Mouse (Mus musculus) G1E-ER4 (cell line): ENCODE results near the gene Gm42688. TPM values are rescaled to one million over a fixed set of nuclear protein-coding genes. Genes with fewer than 3 reads are reported as not detected.

Experiments used
- GATA1 ChIP-seq: IDR thresholded peaks from one replicate; pipeline ENCODE4 v1.8.0; 2012; ENCODE audit warnings: low read length, inconsistent platforms
- polyA plus RNA-seq: library from polyadenylated mRNA; stranded (reverse); fragments of >175 nt; gene quantifications from 2 replicates; pipeline ENCODE4 v1.2.3, GENCODE M21; 2012

Gm42688 gene
- polyA plus RNA-seq, 1 experiment: 7.2 TPM

DNA sequence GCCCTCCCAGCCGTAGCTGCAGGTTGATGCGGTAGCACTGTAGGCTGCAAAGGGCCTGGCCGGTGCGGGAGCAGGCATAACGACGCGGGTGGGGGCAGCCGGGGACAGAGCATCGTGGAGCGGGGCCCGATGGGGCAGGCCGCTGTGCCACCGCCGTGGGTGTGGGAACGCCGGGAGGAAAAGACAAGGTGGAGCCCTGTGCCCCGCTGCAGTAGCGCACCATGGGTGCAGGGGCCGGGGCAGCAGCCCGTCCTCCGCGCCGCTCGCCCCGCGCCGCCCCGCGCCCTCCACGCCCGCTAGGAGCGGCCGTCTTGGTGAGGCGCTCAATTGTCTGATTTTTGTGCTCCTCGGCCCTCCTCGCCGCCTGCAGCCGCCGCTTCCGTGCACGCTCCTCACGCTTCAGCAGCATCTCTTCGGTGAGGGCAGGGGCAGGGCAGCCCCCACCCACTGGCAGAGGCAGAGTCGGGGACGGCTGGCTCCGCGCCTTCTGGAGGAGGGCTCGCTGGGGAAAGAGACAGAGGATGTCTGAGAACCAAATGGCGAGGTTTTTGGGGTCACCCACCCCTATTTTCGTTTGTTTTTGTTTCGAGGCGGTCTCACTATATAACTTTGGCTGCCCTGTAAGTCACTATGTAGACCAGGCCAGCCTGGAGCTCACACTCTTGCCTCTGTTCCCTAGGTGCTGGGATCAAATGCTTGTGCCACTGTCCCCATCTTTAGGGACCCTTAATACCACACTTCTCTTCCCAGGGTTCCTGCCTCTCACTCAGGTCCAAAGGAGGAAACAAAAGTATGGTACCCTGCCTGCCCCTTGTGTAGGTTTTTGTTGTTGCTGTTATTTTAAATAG lies 20.7 kb downstream of the Gm42688 start:
- TF ChIP-seq GATA1: no peak

- TF ChIP-seq GATA1: no peak
Observed at GRCm38 (mm10) chr6:83122961-83123360, 21.5 kb downstream of the Gm42688 start.

DNA sequence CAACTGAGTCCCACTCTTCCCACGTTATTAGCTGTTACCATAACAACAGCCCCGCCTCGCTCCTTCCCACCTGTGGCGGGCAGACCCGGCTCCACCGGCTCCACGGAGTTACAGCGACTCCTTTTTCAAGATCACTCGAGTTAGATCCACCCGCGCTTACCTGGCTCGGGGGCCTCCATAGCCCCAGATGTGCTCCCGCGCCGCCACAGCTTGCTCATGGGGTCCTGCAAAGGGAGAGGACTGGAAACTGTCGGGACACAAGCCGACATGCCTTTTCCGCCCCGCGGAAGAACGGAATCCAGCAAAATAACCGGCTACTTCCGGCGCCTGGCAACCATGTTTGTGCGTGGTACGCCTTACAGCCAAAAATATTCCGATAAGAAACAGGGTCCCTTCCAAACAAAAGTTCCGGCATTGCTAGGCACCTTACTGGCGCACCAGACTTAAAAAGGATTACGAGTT lies 23.5 kb downstream of the Gm42688 start:
- no peak for TF ChIP-seq GATA1

DNA sequence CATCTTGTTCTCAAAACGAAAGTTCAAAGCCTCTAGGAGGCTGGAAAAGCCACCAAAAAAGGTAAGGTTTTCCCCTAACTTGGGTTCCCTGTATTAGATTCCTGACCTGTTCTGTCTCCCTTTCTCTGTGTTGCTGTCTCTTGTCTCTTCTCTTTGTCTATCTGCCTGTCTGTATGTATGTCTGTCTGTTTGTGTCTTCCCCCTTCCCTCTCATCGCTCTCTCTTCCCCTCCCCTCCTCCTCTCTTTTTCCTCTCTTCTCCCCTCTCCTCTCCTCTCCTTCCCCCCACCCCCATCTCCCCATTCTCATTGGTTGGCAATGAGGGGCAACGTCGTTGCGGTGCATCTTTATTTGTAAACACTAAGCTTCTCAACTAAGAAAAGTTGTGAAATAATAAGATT lies 23.9 kb downstream of the Gm42688 start, which contains the start of gene Ino80b:
Gene Ino80b (minus strand): TSS at position 101 of the 400 bp plus-strand sequence.
- no peak for TF ChIP-seq GATA1

GRCm38 (mm10) chr6:83127419-83127818 lies 26.0 kb downstream of the Gm42688 start:
- TF ChIP-seq GATA1: no peak

DNA sequence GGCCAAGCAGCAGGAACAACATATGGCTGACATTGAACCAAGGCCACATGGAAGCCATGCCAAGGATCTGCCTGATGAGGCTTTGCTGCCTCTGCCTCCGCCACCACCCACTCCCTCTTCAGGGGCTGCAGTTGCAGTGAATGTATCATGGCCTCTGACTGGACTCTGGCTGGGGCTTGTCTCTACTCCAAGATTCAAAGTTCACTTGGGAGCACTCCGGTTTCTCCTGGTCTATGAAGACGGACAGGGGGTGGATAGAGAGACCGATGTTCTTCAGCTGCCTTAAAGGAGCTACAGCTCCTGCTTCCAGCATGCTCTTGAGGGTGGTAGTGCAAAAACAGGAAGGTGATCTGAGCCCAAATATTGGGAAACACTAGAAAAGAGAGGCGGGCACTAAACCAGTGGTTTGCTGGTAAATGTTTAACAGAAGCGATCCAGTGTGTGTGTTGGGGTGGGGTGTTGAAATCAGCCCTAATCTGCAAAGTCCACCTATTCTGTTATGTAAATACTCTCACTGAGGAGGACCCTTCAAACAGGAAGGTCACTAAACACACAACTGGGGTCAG lies 30.1 kb downstream of the Gm42688 start:
- no peak for TF ChIP-seq GATA1

DNA sequence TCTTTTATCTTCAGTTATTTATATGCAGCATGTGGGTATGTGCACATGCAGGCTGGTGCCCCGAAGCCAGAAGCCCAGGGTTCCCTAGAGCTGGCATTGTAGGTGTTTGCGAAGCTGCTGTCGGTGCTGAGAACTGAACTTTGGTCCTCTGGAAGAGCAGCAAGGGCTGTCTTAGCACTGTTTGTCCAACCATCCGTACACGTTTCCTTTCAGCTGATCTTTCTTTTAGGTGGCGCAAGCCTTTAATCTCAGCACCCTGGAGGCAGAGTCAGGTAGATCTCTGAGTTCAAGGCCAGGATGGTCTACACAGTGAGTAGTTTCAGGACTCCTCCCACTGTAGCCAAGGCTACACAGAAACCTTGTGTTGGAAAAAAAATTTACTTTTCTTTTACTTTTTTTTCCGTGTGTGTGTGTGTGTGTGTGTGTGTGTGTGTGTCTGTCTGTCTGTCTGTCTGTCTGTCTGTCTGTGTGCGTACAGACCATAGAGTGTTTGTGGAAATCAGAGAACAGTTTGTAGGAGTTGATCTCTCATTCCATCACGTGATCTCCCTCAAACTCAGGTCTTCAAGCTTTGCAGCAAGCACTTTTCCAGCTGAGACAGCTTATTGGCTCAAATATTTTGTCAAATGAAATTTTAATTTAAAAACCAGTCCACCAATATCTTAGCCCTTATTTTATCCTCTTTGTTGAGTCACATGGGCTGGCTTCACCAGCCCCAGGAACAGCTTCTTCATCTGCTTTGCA lies 30.9 kb downstream of the Gm42688 start:
- no peak for TF ChIP-seq GATA1

DNA sequence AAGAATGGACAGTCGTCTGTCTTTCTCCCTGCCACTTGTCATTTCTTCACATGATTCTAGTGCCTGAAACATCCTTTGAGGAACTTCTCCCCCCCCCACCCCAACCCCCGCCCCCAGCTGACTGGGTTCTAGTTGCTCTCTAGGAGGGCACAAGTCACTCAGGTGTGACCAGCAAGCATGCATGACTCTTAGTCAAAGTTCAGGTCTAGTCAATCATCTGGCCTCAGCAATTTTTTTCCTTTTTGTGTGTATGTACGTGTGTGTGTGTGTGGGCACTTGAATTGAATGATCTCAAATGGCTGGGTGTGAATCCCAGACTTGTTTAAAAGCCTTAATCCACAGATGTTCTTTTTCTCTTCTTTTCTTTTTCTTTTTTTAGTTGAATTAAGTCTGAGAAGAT lies 32.8 kb downstream of the Gm42688 start:
- TF ChIP-seq GATA1: no peak

- no peak for TF ChIP-seq GATA1
Observed at GRCm38 (mm10) chr6:83134951-83135513, 33.6 kb downstream of the Gm42688 start, which contains the start of gene Rtkn. TSS of gene Rtkn (plus strand) at chr6:83135463.

- TF ChIP-seq GATA1: no peak
Observed at GRCm38 (mm10) chr6:83135571-83136161, 34.2 kb downstream of the Gm42688 start.

DNA sequence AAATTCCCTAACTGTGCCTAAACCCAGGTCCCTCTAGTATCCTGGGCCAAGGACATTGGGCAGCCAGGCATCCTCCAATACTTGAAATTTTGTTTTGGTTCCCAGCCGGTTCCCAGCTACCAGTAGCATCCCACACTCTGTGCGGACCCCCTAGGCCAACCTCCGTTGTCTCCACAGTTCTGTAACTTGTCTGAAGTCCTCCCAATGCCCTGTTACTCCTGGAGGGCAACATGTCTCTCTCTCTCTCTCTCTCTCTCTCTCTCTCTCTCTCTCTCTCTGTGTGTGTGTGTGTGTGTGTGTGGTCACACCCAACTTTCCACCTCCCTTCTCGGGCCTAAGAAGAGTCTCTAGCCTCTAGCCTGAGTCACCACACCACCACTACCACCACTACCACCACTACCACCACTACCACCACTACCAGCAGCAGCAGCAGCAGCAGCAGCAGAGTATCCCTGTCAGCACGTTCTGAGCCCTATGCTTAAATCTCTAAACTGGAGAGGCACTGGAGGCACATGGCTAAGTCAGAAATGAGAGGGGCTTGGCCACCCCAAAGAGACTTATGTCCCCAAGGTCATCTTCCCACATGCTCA lies 35.0 kb downstream of the Gm42688 start:
- no peak for TF ChIP-seq GATA1

GRCm38 (mm10) chr6:83136881-83137575 lies 35.6 kb downstream of the Gm42688 start:
- TF ChIP-seq GATA1: no peak

DNA sequence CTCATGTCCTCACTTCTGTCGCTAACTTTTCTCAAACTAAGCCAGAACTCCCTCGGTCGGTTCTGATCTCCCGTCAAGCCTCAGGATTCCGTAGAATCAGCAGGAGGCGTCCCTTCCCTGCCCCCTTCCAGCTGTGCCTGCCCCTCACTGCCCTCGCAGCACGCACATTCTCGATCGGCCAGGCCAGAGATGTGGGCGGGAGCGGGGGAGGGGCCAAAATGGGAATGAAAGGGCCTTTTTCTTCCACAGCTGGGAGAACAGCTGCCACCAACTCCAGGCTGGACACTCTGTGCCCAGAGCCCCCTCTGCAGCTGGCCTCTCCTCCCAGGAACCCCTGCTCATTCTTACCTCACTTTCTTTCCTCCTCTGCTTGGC lies 36.1 kb downstream of the Gm42688 start:
- TF ChIP-seq GATA1: no peak

DNA sequence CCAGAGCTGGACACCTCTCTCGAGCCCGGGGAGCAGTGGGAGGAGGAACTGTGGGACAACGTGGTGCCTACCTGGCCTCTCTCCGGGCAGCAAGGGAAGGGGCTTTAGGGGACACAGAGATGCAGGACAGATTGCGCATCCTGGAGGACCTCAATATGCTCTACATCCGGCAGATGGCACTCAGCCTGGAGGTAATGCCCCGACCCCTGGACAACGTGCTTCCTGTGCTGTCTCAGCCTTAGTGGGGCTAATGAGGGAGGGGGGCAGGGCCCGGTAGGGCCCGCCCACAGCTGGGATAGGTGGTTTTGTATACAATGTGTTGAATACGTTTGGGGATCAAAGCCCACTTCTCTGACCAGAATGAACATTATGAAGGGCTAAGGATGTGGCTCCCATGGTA lies 36.6 kb downstream of the Gm42688 start:
- TF ChIP-seq GATA1: no peak
